Mouse (Mus musculus) lung, postnatal 14 days (tissue): ENCODE results near the gene Dgka.

Experiments
- DNase-seq: peaks from one replicate; pipeline ENCODE4 v3.0.0; 2021

Dgka gene

GRCm38 (mm10) chr10:128744680-128745601 is at the start of gene Dgka:
Dgka (minus strand) TSS chr10:128744855.
- DNase-seq: peak; percentile 26

GRCm38 (mm10) chr10:128794391-128794790 is 49.7 kb upstream of the Dgka start:
- no peak for DNase-seq

GRCm38 (mm10) chr10:128793258-128793657 is 48.6 kb upstream of the Dgka start:
- DNase-seq: no peak

GRCm38 (mm10) chr10:128792041-128792440 is 47.4 kb upstream of the Dgka start:
- DNase-seq: no peak

GRCm38 (mm10) chr10:128790398-128791124 is 45.9 kb upstream of the Dgka start, which contains the start of gene Mmp19:
Mmp19 (plus strand) TSS chr10:128790910.
- DNase-seq: peak; percentile 29

GRCm38 (mm10) chr10:128780200-128780599 is 35.5 kb upstream of the Dgka start:
- DNase-seq: no peak

- DNase-seq: peak; percentile 86
Observed at GRCm38 (mm10) chr10:128779011-128779795, 34.5 kb upstream of the Dgka start.

GRCm38 (mm10) chr10:128778441-128778840 is 33.8 kb upstream of the Dgka start:
- no peak for DNase-seq

GRCm38 (mm10) chr10:128773685-128774084 is 29.0 kb upstream of the Dgka start:
- DNase-seq: no peak

GRCm38 (mm10) chr10:128772895-128773294 is 28.2 kb upstream of the Dgka start:
- DNase-seq: no peak

GRCm38 (mm10) chr10:128748252-128748864 is 3.7 kb upstream of the Dgka start:
- DNase-seq: peak; percentile 78

- DNase-seq: peak; percentile 79
Observed at GRCm38 (mm10) chr10:128747646-128748251, 3.1 kb upstream of the Dgka start, which contains the start of gene Pym1. Pym1 (plus strand) TSS chr10:128747889.

GRCm38 (mm10) chr10:128746972-128747645 is 2.5 kb upstream of the Dgka start:
- DNase-seq: no peak

- DNase-seq: peak; percentile 31
Observed at GRCm38 (mm10) chr10:128745946-128746613, 1.4 kb upstream of the Dgka start.

GRCm38 (mm10) chr10:128744211-128744610 is 444 bp downstream of the Dgka start:
- DNase-seq: peak; percentile 8

GRCm38 (mm10) chr10:128743791-128744191 is 864 bp downstream of the Dgka start:
- DNase-seq: peak; percentile 76

- DNase-seq: peak; percentile 14
Observed at GRCm38 (mm10) chr10:128743235-128743634, 1.4 kb downstream of the Dgka start.

- no peak for DNase-seq
Observed at GRCm38 (mm10) chr10:128742616-128743015, 2.0 kb downstream of the Dgka start.

- no peak for DNase-seq
Observed at GRCm38 (mm10) chr10:128740296-128740695, 4.4 kb downstream of the Dgka start.

GRCm38 (mm10) chr10:128737435-128737834 is 7.2 kb downstream of the Dgka start:
- no peak for DNase-seq

- DNase-seq: no peak
Observed at GRCm38 (mm10) chr10:128731992-128732391, 12.7 kb downstream of the Dgka start.
